Mouse (Mus musculus): Measurements from ENCODE around the gene Ssx2ip.

- TF ChIP-seq CTCF (IDR thresholded peaks at IDR 0.05) (no peak), POLR2A (IDR thresholded peaks at IDR 0.05; ENCODE audit: insufficient read depth, low read depth, low read length) (no peak), EP300 (IDR thresholded peaks at IDR 0.05; ENCODE audit: insufficient read depth, low read depth, low read length) (no peak)
These were observed 49.3 kb upstream of the Ssx2ip start for GRCm38 (mm10) chr3:146355146-146355545.
